Mouse (Mus musculus) olfactory bulb, adult 2 months (tissue): ENCODE measurements around the gene Gm9944.

Source experiments
- CTCF ChIP-seq: fragments of 200-500 bp; IDR thresholded peaks from 2 replicates; pipeline ENCODE4 v1.5.1; 2012; ENCODE audit warnings: low read depth, mild to moderate bottlenecking, low read length, moderate library complexity; ENCODE audit not compliant: insufficient read depth
- POLR2A ChIP-seq: fragments of 200-500 bp; IDR thresholded peaks from 2 replicates; pipeline ENCODE4 v1.6.1; 2012; ENCODE audit warnings: mild to moderate bottlenecking, low read depth, low read length, moderate library complexity; ENCODE audit not compliant: insufficient read depth

DNA sequence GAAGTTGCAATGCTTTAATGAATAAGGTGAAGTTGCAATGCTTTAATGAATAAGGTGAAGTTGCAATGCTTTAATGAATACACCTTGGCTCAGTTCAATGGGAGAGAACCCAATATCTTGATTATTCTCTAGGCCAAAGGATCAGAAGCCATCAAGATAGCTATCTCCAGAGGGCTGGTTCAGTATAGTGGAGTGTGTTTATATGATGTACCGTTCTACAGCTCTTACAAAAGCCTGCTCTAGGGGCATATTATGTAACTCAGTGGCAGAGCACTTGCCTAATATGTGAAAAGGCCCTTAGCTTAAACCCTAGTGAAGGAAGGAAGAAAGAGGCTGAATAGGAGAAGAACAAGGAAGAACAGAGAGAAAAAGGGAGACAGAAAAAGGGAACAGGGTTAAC, 11.5 kb downstream of the Gm9944 start:
- TF ChIP-seq CTCF (no peak), POLR2A (no peak)
